7 mouse cellular contexts compared by ENCODE assay signal in genomic region chr5:143547384-143547783, GRCm38 (mm10). TPM values are rescaled to one million over a fixed set of nuclear protein-coding genes. Genes with fewer than 3 reads are reported as not detected.
DNase-seq lines count a peak whose midpoint lies in the region; TF ChIP-seq lines count a peak whose summit lies in the region.

No protein-coding gene starts in this region.

- peak overlapping the region; percentile 78 for H3K4me2 ChIP-seq in CH12.LX (ENCODE audit: insufficient read depth, low read depth, poor library complexity, severe bottlenecking)

- peaks cover 0 to 9% of the 10 kb centered on the region in 2 experiments for H3K36me3 ChIP-seq in CH12.LX (replicated peaks in 1 of 2; ENCODE audit: control insufficient read depth in 1 of 2, insufficient read depth in 1 of 2, low read length in 1 of 2)

- peak overlapping the region; percentile 32; the same call in 1 of the 2 replicates for H3K9ac ChIP-seq in CH12.LX (ENCODE audit: insufficient read depth, low read depth)

- no peaks in the 10 kb centered on the region for H3K9me3 ChIP-seq in CH12.LX (replicated peaks; ENCODE audit: low read length)

- dilution Hi-C loops in CH12.LX (cut with MboI; ENCODE audit: extremely low pct_ligation_motif_present, extremely low pct_unique_long_range_greater_than_20kb, low sequenced_read_pairs) = no loop called here

- TF ChIP-seq CTCF in CH12.LX (conservative IDR thresholded peaks at IDR 0.05 in 1 of 2, IDR thresholded peaks at IDR 0.05 in 1 of 2; ENCODE audit: low read depth in 2 of 2, low read length in 2 of 2) = peak; percentile 86 to 92

- in situ Hi-C loops in CH12.LX (cut with MboI; ENCODE audit: low pct_ligation_motif_present, low pct_unique_long_range_greater_than_20kb, low sequenced_read_pairs) = loop anchor here (5.0 kb wide), 1 partner anchor 110 kb away; no protein-coding TSS in a partner anchor

- H3K4me3 ChIP-seq in CH12.LX (replicated peaks in 1 of 3; ENCODE audit: low read depth in 2 of 3, low read length in 2 of 3, poor library complexity in 1 of 3) = peak overlapping the region in 2 of 3 experiments; percentile 8 to 60

- H3K27me3 ChIP-seq in CH12.LX (replicated peaks) = peaks cover 21% of the 10 kb centered on the region

- peaks cover 0 to 22% of the 10 kb centered on the region in 2 experiments; a peak in 2 of 4 replicates for H3K4me1 ChIP-seq in CH12.LX (ENCODE audit: control insufficient read depth in 1 of 2, insufficient read depth in 2 of 2)

- DNase-seq in CH12.LX (ENCODE audit: extremely low read depth) = peak; percentile 82
- peak; percentile 87 for DNase-seq in T-cell, adult 2 months (ENCODE audit: low spot score)
- peak; percentile 46 to 66 for DNase-seq in cerebellum, postnatal 4 days (ENCODE audit: low spot score in 2 of 2)
- DNase-seq in heart, adult 9 months (ENCODE audit: low spot score in 2 of 2) = peak; percentile 68 to 79
- DNase-seq in layer of hippocampus, adult 9-11 months = peak; percentile 74
- peak; percentile 85 for DNase-seq in lung, postnatal 10 days
- DNase-seq in skeletal muscle tissue, adult 2 months (ENCODE audit: low read depth, low spot score) = peak; percentile 72

- TF ChIP-seq RAD21 in CH12.LX (IDR thresholded peaks at IDR 0.05; ENCODE audit: low read depth, low read length) = peak; percentile 84

- H3K27ac ChIP-seq in CH12.LX (ENCODE audit: insufficient read depth, low read depth) = no peak overlapping the region

- no peak for TF ChIP-seq POLR2A in CH12.LX (IDR thresholded peaks at IDR 0.05; ENCODE audit: low read depth, low read length)

- no peaks in the 10 kb centered on the region for H3K79me2 ChIP-seq in CH12.LX (replicated peaks; ENCODE audit: control insufficient read depth, extremely low read depth, insufficient read depth, poor library complexity, severe bottlenecking)

- TF ChIP-seq EP300 in CH12.LX (IDR thresholded peaks at IDR 0.05; ENCODE audit: low read length) = no peak

TF ChIP-seq in CH12.LX, 34 proteins besides CTCF, POLR2A, EP300 and RAD21:
- TF ChIP-seq SIN3A (IDR thresholded peaks at IDR 0.05; ENCODE audit: low read length) (peak; percentile 53; the same call in 1 of the 2 replicates), MXI1 (IDR thresholded peaks at IDR 0.05; ENCODE audit: low read depth, low read length) (peak; percentile 71; the same call in 1 of the 2 replicates), USF2 (conservative IDR thresholded peaks at IDR 0.05; ENCODE audit: low read depth, low read length) (no peak), JUND (conservative IDR thresholded peaks at IDR 0.05; ENCODE audit: low read depth, low read length) (no peak), KAT2A (IDR thresholded peaks at IDR 0.05; ENCODE audit: insufficient replicate concordance, low read length) (no peak), CHD1 (IDR thresholded peaks at IDR 0.05; ENCODE audit: low read depth, low read length) (no peak), USF1 (IDR thresholded peaks at IDR 0.05; ENCODE audit: low read depth, low read length) (no peak), ZNF384 (IDR thresholded peaks at IDR 0.05; ENCODE audit: low read depth, low read length) (no peak), MEF2A (IDR thresholded peaks at IDR 0.05; ENCODE audit: borderline replicate concordance, low read depth, low read length) (no peak), SMC3 (IDR thresholded peaks at IDR 0.05; ENCODE audit: low read depth, low read length) (peak; percentile 86), TCF12 (IDR thresholded peaks at IDR 0.05; ENCODE audit: low read depth, low read length) (0 out of 2 replicates have a peak, but pooled peaks have one; percentile 11), GABPA (IDR thresholded peaks at IDR 0.05; ENCODE audit: insufficient replicate concordance, low read depth, low read length) (no peak), MAX (IDR thresholded peaks at IDR 0.05; ENCODE audit: low read length) (0 out of 2 replicates have a peak, but pooled peaks have one; percentile 76), CHD2 (IDR thresholded peaks at IDR 0.05; ENCODE audit: low read length) (no peak), PAX5 (IDR thresholded peaks at IDR 0.05; ENCODE audit: low read length) (no peak), IRF4 (IDR thresholded peaks at IDR 0.05; ENCODE audit: low read depth, low read length) (0 out of 2 replicates have a peak, but pooled peaks have one; percentile 27), MAZ (IDR thresholded peaks at IDR 0.05; ENCODE audit: low read depth, low read length) (no peak), HCFC1 (IDR thresholded peaks at IDR 0.05; ENCODE audit: low read depth, low read length) (no peak), MAFK (IDR thresholded peaks at IDR 0.05; ENCODE audit: insufficient replicate concordance, low read length) (no peak), RCOR1 (conservative IDR thresholded peaks at IDR 0.05; ENCODE audit: low read depth, low read length) (no peak), NELFE (IDR thresholded peaks at IDR 0.05; ENCODE audit: low read depth, low read length) (no peak; the same call in 1 of the 2 replicates), E2F4 (IDR thresholded peaks at IDR 0.05; ENCODE audit: insufficient replicate concordance, low read depth, low read length) (no peak), ELF1 (IDR thresholded peaks at IDR 0.05; ENCODE audit: low read depth, low read length) (no peak), NRF1 (IDR thresholded peaks at IDR 0.05; ENCODE audit: low read depth, low read length) (no peak), MYC (IDR thresholded peaks at IDR 0.05; ENCODE audit: low read depth, low read length) (peak; percentile 94), POLR2AphosphoS2 (IDR thresholded peaks at IDR 0.05; ENCODE audit: low read depth, low read length) (no peak), JUN (IDR thresholded peaks at IDR 0.05; ENCODE audit: insufficient read depth, low read depth, low read length) (no peak), UBTF (IDR thresholded peaks at IDR 0.05; ENCODE audit: low read depth, low read length) (no peak), BHLHE40 (IDR thresholded peaks at IDR 0.05; ENCODE audit: low read depth, low read length) (no peak), ZC3H11A (IDR thresholded peaks at IDR 0.05; ENCODE audit: low read depth, low read length) (no peak), ZKSCAN1 (IDR thresholded peaks at IDR 0.05; ENCODE audit: borderline replicate concordance, low read depth, low read length) (no peak), ETS1 (conservative IDR thresholded peaks at IDR 0.05; ENCODE audit: low read depth, low read length) (no peak), TBP (conservative IDR thresholded peaks at IDR 0.05; ENCODE audit: low read depth, low read length) (peak; percentile 89), ZMIZ1 (IDR thresholded peaks at IDR 0.05; ENCODE audit: low read depth, low read length) (no peak)

RNA-seq across cellular contexts. Expression of gene Rac1, which starts 19.5 kb away (rescaled TPM):
- total RNA-seq in CH12.LX (2012; rRNA removed) (138 and 144 TPM in 2 replicates), CH12.LX (2014; rRNA removed) (199 and 201 TPM in 2 replicates)
- 222 and 256 TPM in 2 replicates for polyA plus RNA-seq in CH12.LX (2012; ENCODE audit: insufficient read length, low read depth)
